ENCODE assay signal across 20 mouse cellular contexts in the genomic region with DNA sequence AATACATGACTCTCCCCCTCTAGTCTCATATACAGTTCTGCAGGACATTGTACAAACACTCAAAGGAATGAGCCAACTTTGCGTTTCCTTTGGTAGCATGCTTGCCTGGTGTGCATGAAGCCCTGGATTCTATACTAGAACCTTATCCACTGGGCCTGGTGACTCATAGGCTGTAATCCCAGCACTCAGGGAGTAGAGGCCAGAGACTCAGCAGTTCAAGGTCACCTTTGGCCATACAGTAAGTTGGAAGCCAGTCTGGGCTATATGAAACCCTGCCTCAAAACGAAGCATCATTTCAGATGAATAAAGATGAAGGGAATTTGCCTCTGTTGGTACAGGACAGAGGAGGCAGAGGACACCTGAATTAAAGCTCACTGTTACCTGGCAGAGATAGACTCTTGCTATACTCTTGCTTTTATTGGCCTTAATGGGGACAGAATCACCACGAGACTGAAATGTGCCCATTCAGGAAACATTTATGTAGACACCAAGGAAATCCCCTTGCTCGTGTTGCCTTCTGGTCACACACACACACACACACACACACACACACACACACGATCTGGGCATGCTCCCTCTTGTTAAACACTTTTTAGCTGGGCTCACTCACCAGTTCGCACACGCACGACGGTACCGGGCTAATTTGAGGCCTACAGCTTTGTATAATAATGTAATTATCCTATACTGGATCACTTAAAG. TPM values are rescaled to one million over a fixed set of nuclear protein-coding genes. Genes with fewer than 3 reads are reported as not detected.
DNase-seq lines count a peak whose midpoint lies in the region; ATAC-seq lines count a peak whose summit lies in the region.
"Had no signal": no experiment of that assay in that cellular context is flagged by ENCODE, and none has a peak within 500 bp of the region (broad histone marks: within the 10 kb centered on the region; RNA-seq: fewer than 3 reads in every experiment).

No protein-coding gene starts in this region.

- H3K4me1 ChIP-seq in heart, embryonic 13.5 days = peaks cover 19% of the 10 kb centered on the region
- peaks cover 22% of the 10 kb centered on the region for H3K4me1 ChIP-seq in heart, embryonic 12.5 days (replicated peaks)
- H3K4me1 ChIP-seq: forebrain, embryonic 12.5 days; hindbrain, embryonic 13.5 days had no signal

- WGBS in heart, embryonic 13.5 days = 88% methylated on average over 10 of the region's 10 CpGs
- 87% methylated on average over 10 of the region's 10 CpGs for WGBS in heart, embryonic 12.5 days

- 0 out of 2 replicates have a peak overlapping the region, but pooled peaks have one; percentile 15 for H3K27ac ChIP-seq in heart, embryonic 13.5 days (replicated peaks)
- H3K27ac ChIP-seq in heart, embryonic 12.5 days (ENCODE audit: poor library complexity, severe bottlenecking) = no peak overlapping the region
- H3K27ac ChIP-seq: embryonic facial prominence, embryonic 12.5 days; forebrain, embryonic 12.5 days; heart, adult 2 months; hindbrain, embryonic 13.5 days; hindbrain, postnatal 0 days; intestine, embryonic 15.5 days had no signal

- no peak overlapping the region for H3K4me3 ChIP-seq in heart, embryonic 13.5 days
- H3K4me3 ChIP-seq in heart, embryonic 12.5 days = no peak overlapping the region
- H3K4me3 ChIP-seq: embryonic facial prominence, embryonic 12.5 days; forebrain, embryonic 12.5 days; heart, adult 2 months; hindbrain, embryonic 13.5 days; intestine, embryonic 15.5 days had no signal

- peak; percentile 58 for DNase-seq in CD4-positive, CD25-positive, alpha-beta regulatory T cell, adult 2 months (ENCODE audit: low read depth, low spot score)
- no peak for DNase-seq in adipocyte (ENCODE audit: low spot score)
- no peak for DNase-seq in cerebellum, postnatal 36 days
- DNase-seq: adrenal gland, adult 8-10 months; cerebellum, adult 2 months; cerebellum, postnatal 10 days; embryo, embryonic 11 days; gastrocnemius, postnatal 14 days; heart, adult 2 months; heart, postnatal 14 days; kidney, adult 18-20 months had no signal

- no peaks in the 10 kb centered on the region for H3K27me3 ChIP-seq in heart, embryonic 13.5 days (replicated peaks)
- no peaks in the 10 kb centered on the region for H3K27me3 ChIP-seq in heart, embryonic 12.5 days (replicated peaks)
- H3K27me3 ChIP-seq: embryonic facial prominence, embryonic 12.5 days; forebrain, embryonic 12.5 days; hindbrain, embryonic 13.5 days; intestine, embryonic 15.5 days had no signal

- no peak for ATAC-seq in heart, embryonic 13.5 days (ENCODE audit: extremely low read depth, insufficient number of reproducible peaks, low FRiP score, low TSS enrichment)
- ATAC-seq in heart, embryonic 12.5 days (ENCODE audit: insufficient number of reproducible peaks, low FRiP score) = no peak
- ATAC-seq in activated CD4-positive, CD25-positive, alpha-beta regulatory T cell, adult 4 months = peak; percentile 45
- ATAC-seq: forebrain, embryonic 16.5 days; hindbrain, postnatal 0 days; intestine, embryonic 15.5 days had no signal

- no peak overlapping the region for H3K9ac ChIP-seq in heart, embryonic 13.5 days
- no peak overlapping the region for H3K9ac ChIP-seq in heart, embryonic 12.5 days
- H3K9ac ChIP-seq: embryonic facial prominence, embryonic 12.5 days; forebrain, embryonic 12.5 days; hindbrain, embryonic 13.5 days; intestine, embryonic 15.5 days had no signal

- peaks cover 30% of the 10 kb centered on the region for H3K36me3 ChIP-seq in heart, embryonic 13.5 days
- peaks cover 7% of the 10 kb centered on the region; the same call in 1 of the 2 replicates for H3K36me3 ChIP-seq in heart, embryonic 12.5 days
- H3K36me3 ChIP-seq: forebrain, embryonic 12.5 days had no signal

- no peaks in the 10 kb centered on the region for H3K9me3 ChIP-seq in heart, embryonic 13.5 days
- no peaks in the 10 kb centered on the region for H3K9me3 ChIP-seq in heart, embryonic 12.5 days (replicated peaks)
- H3K9me3 ChIP-seq: embryonic facial prominence, embryonic 12.5 days; forebrain, embryonic 12.5 days; hindbrain, embryonic 13.5 days; intestine, embryonic 15.5 days had no signal

- H3K4me2 ChIP-seq in heart, embryonic 13.5 days = no peak overlapping the region
- H3K4me2 ChIP-seq in heart, embryonic 12.5 days = no peak overlapping the region
- H3K4me2 ChIP-seq: embryonic facial prominence, embryonic 12.5 days; forebrain, embryonic 12.5 days; hindbrain, embryonic 13.5 days; intestine, embryonic 15.5 days had no signal

RNA-seq across cellular contexts. Expression of a gene that starts 21.0 kb away (rescaled TPM):
- polyA plus RNA-seq in heart, embryonic 13.5 days (2015; fragmentation: Nextera tagmentation; extraction: Ambion mirVana) = 17.9 and 19.6 TPM in 2 replicates
- polyA plus RNA-seq in heart, embryonic 12.5 days (2016; fragmentation: Nextera tagmentation; extraction: Ambion mirVana) = 18.9 and 19.3 TPM in 2 replicates
- polyA plus RNA-seq in activated CD4-positive, CD25-positive, alpha-beta regulatory T cell, adult 4 months (2017; shearing (Covaris generic)) = 10 to 100 TPM; 42.4 to 46.4 TPM
